Mouse (Mus musculus) hindbrain, embryonic 11.5 days (tissue): ENCODE results near the gene Cwc22. TPM values are rescaled to one million over a fixed set of nuclear protein-coding genes. Genes with fewer than 3 reads are reported as not detected.

Experiments
- ATAC-seq: fragments of 200-750 bp; cut with Nextera tagmentation; 2 replicates; pipeline ENCODE4 v1.8.0; 2017; ENCODE audit warnings: mild to moderate bottlenecking, moderate TSS enrichment, moderate library complexity; ENCODE audit not compliant: low FRiP score
- DNase-seq: peaks from one replicate; pipeline ENCODE4 v3.0.0-alpha.2; 2015; ENCODE audit warnings: low spot score
- H3K27ac ChIP-seq: fragments of 300-500 bp; sonication (generic); 2 replicates; pipeline ENCODE4 v1.5.1; 2014; ENCODE audit warnings: mild to moderate bottlenecking, low read depth, low read length
- H3K27me3 ChIP-seq: fragments of 300-500 bp; sonication (generic); 2 replicates; pipeline ENCODE4 v1.6.1; 2014; ENCODE audit warnings: mild to moderate bottlenecking, low read length, moderate library complexity, mixed read lengths; ENCODE audit not compliant: control insufficient read depth, insufficient read depth
- H3K36me3 ChIP-seq: fragments of 300-500 bp; sonication (generic); 2 replicates; pipeline ENCODE4 v1.6.1; 2014; ENCODE audit warnings: mild to moderate bottlenecking, low read length, moderate library complexity, mixed read lengths; ENCODE audit not compliant: control insufficient read depth, insufficient read depth
- H3K4me1 ChIP-seq: fragments of 300-500 bp; sonication (generic); replicated peaks from 2 replicates; pipeline ENCODE4 v1.6.1; 2014; ENCODE audit warnings: low read length, mixed read lengths; ENCODE audit not compliant: control insufficient read depth, insufficient read depth
- H3K4me2 ChIP-seq: fragments of 300-500 bp; sonication (generic); replicated peaks from 2 replicates; pipeline ENCODE4 v1.6.1; 2014; ENCODE audit warnings: mild to moderate bottlenecking, low read depth, low read length
- H3K4me3 ChIP-seq: fragments of 300-500 bp; sonication (generic); 2 replicates; pipeline ENCODE4 v1.5.1; 2014; ENCODE audit warnings: low read depth, low read length
- H3K9ac ChIP-seq: fragments of 300-500 bp; sonication (generic); 2 replicates; pipeline ENCODE4 v1.6.1; 2014; ENCODE audit warnings: low read depth, low read length
- H3K9me3 ChIP-seq: fragments of 300-500 bp; sonication (generic); 2 replicates; pipeline ENCODE4 v1.6.1; 2016; ENCODE audit warnings: low read length; ENCODE audit not compliant: control insufficient read depth
- WGBS: fragments of 180-500 bp; shearing (Covaris S2); extraction: QIAGEN DNeasy Blood & Tissue Kit; methylation state at CpG from one replicate; pipeline ENCODE4 v1.1.7; 2014; 5-methylcytosine and 5-hydroxymethylcytosine counted together
- polyA plus RNA-seq: library from polyadenylated mRNA; unstranded; fragments of >200 nt; fragmentation: Nextera tagmentation; extraction: Ambion mirVana; gene quantifications from 2 replicates; pipeline ENCODE4 v1.2.1, GENCODE M21; 2014

Gene Cwc22
- polyA plus RNA-seq = 34.8 and 35.4 TPM in 2 replicates

GRCm38 (mm10) chr2:77945596-77946485 is at the start of gene Cwc22:
TSS of gene Cwc22 (minus strand) at chr2:77946375.
- H3K4me2 ChIP-seq = peak within 1 kb of the TSS; percentile 52
- H3K9ac ChIP-seq = peak within 1 kb of the TSS; percentile 85
- H3K36me3 ChIP-seq = no peaks in the 10 kb centered on the region
- ATAC-seq (peak; percentile 93), DNase-seq (peak; percentile 97)
- H3K27ac ChIP-seq = 0 out of 2 replicates have a peak within 1 kb of the TSS, but pooled peaks have one; percentile 36
- WGBS = under 1% methylated on average over 55 of the region's 55 CpGs
- H3K9me3 ChIP-seq = no peaks in the 10 kb centered on the region
- no peaks in the 10 kb centered on the region for H3K27me3 ChIP-seq
- no peaks in the 10 kb centered on the region for H3K4me1 ChIP-seq
- H3K4me3 ChIP-seq = peak within 1 kb of the TSS; percentile 60

GRCm38 (mm10) chr2:77993727-77994401 is 47.7 kb upstream of the Cwc22 start:
- Histone ChIP-seq H3K9me3 (no peaks in the 10 kb centered on the region), H3K4me2 (no peak overlapping the region), H3K4me3 (no peak overlapping the region), H3K27ac (no peak overlapping the region), H3K9ac (no peak overlapping the region), H3K27me3 (no peaks in the 10 kb centered on the region), H3K36me3 (no peaks in the 10 kb centered on the region), H3K4me1 (no peaks in the 10 kb centered on the region)
- no peak for ATAC-seq
- 86% methylated on average over 4 of the region's 4 CpGs for WGBS
- no peak for DNase-seq

- no peaks in the 10 kb centered on the region for H3K27me3 ChIP-seq
- no peak overlapping the region for H3K4me2 ChIP-seq
- H3K4me1 ChIP-seq = no peaks in the 10 kb centered on the region
- H3K4me3 ChIP-seq = no peak overlapping the region
- H3K36me3 ChIP-seq = no peaks in the 10 kb centered on the region
- no peak for ATAC-seq
- no peak for DNase-seq
- no peak overlapping the region for H3K27ac ChIP-seq
- WGBS = 88% methylated on average over 3 of the region's 3 CpGs
- no peak overlapping the region for H3K9ac ChIP-seq
- no peaks in the 10 kb centered on the region for H3K9me3 ChIP-seq
Measured at GRCm38 (mm10) chr2:77992951-77993604, 46.9 kb upstream of the Cwc22 start.

- WGBS = 82% methylated on average over 2 of the region's 2 CpGs
- Histone ChIP-seq H3K36me3 (no peaks in the 10 kb centered on the region), H3K4me2 (no peak overlapping the region), H3K9me3 (no peaks in the 10 kb centered on the region), H3K9ac (no peak overlapping the region), H3K4me1 (no peaks in the 10 kb centered on the region), H3K27me3 (no peaks in the 10 kb centered on the region), H3K4me3 (no peak overlapping the region), H3K27ac (no peak overlapping the region)
- ATAC-seq = no peak
- no peak for DNase-seq
Measured at GRCm38 (mm10) chr2:77990820-77991219, 44.6 kb upstream of the Cwc22 start.

GRCm38 (mm10) chr2:77990121-77990520 is 43.9 kb upstream of the Cwc22 start:
- H3K36me3 ChIP-seq = no peaks in the 10 kb centered on the region
- no peak for ATAC-seq

GRCm38 (mm10) chr2:77989390-77989789 is 43.2 kb upstream of the Cwc22 start:
- H3K27ac ChIP-seq = no peak overlapping the region
- no peak overlapping the region for H3K4me2 ChIP-seq
- 85% methylated on average over 1 of the region's 1 CpGs for WGBS
- H3K4me1 ChIP-seq = no peaks in the 10 kb centered on the region
- ATAC-seq = no peak
- H3K36me3 ChIP-seq = no peaks in the 10 kb centered on the region
- no peak overlapping the region for H3K4me3 ChIP-seq
- no peak for DNase-seq
- no peaks in the 10 kb centered on the region for H3K27me3 ChIP-seq
- H3K9ac ChIP-seq = no peak overlapping the region
- H3K9me3 ChIP-seq = no peaks in the 10 kb centered on the region

More at GRCm38 (mm10) chr2:77990121-77990520, 43.9 kb upstream of the Cwc22 start:
- H3K27ac ChIP-seq = no peak overlapping the region
- H3K9ac ChIP-seq = no peak overlapping the region
- H3K4me1 ChIP-seq = no peaks in the 10 kb centered on the region
- H3K9me3 ChIP-seq = no peaks in the 10 kb centered on the region
- no peak for DNase-seq
- no peak overlapping the region for H3K4me2 ChIP-seq
- no peak overlapping the region for H3K4me3 ChIP-seq
- no peaks in the 10 kb centered on the region for H3K27me3 ChIP-seq

- no peaks in the 10 kb centered on the region for H3K36me3 ChIP-seq
- no peaks in the 10 kb centered on the region for H3K4me1 ChIP-seq
- H3K27ac ChIP-seq = no peak overlapping the region
- H3K9me3 ChIP-seq = no peaks in the 10 kb centered on the region
- ATAC-seq (no peak), DNase-seq (no peak)
- no peaks in the 10 kb centered on the region for H3K27me3 ChIP-seq
- no peak overlapping the region for H3K4me3 ChIP-seq
- H3K9ac ChIP-seq = no peak overlapping the region
- 76% methylated on average over 2 of the region's 2 CpGs for WGBS
- no peak overlapping the region for H3K4me2 ChIP-seq
Measured at GRCm38 (mm10) chr2:77985991-77986730, 40.0 kb upstream of the Cwc22 start.

GRCm38 (mm10) chr2:77984209-77984608 is 38.0 kb upstream of the Cwc22 start:
- no peak overlapping the region for H3K4me2 ChIP-seq
- no peak for DNase-seq
- no peak overlapping the region for H3K9ac ChIP-seq
- no peaks in the 10 kb centered on the region for H3K36me3 ChIP-seq
- no peaks in the 10 kb centered on the region for H3K4me1 ChIP-seq
- no peaks in the 10 kb centered on the region for H3K27me3 ChIP-seq
- H3K4me3 ChIP-seq = no peak overlapping the region
- no peak overlapping the region for H3K27ac ChIP-seq
- ATAC-seq = no peak
- WGBS = 80% methylated on average over 4 of the region's 4 CpGs
- no peaks in the 10 kb centered on the region for H3K9me3 ChIP-seq
